ENCODE assay signal across 12 mouse cellular contexts in genomic region chr9:58815552-58816260, GRCm38 (mm10). TPM values are rescaled to one million over a fixed set of nuclear protein-coding genes. Genes with fewer than 3 reads are reported as not detected.
DNase-seq lines count a peak whose midpoint lies in the region; ATAC-seq and TF ChIP-seq lines count a peak whose summit lies in the region.
"Had no signal": no experiment of that assay in that cellular context is flagged by ENCODE, and none has a peak within 500 bp of the region (broad histone marks: within the 10 kb centered on the region; RNA-seq: fewer than 3 reads in every experiment).

No protein-coding gene starts in this region.

- no peak overlapping the region for H3K4me3 ChIP-seq in hindbrain, postnatal 0 days (ENCODE audit: low read length)
- H3K4me3 ChIP-seq in hindbrain, embryonic 10.5 days: no peak overlapping the region
- H3K4me3 ChIP-seq: limb, embryonic 12.5 days had no signal

- H3K4me1 ChIP-seq in hindbrain, postnatal 0 days (ENCODE audit: insufficient read depth, low read length): no peaks in the 10 kb centered on the region
- H3K4me1 ChIP-seq in hindbrain, embryonic 10.5 days (replicated peaks): peaks cover 24% of the 10 kb centered on the region

- 0 out of 2 replicates have a peak, but pooled peaks cover 3% of the 10 kb centered on the region for H3K27me3 ChIP-seq in hindbrain, postnatal 0 days (ENCODE audit: insufficient read depth, low read length)
- H3K27me3 ChIP-seq in hindbrain, embryonic 10.5 days (ENCODE audit: insufficient read depth, poor library complexity, severe bottlenecking): peaks cover 52% of the 10 kb centered on the region

- DNase-seq in hindbrain, postnatal 0 days (ENCODE audit: low spot score): no peak
- DNase-seq in hindbrain, embryonic 10.5 days (ENCODE audit: low spot score): no peak
- DNase-seq in R1 (ENCODE audit: low read depth, low spot score): peak; percentile 7
- peak; percentile 41 to 77 for DNase-seq in frontal cortex, adult 2 months (ENCODE audit: extremely low spot score in 1 of 2, low spot score in 1 of 2)
- DNase-seq in left cerebral cortex, postnatal 36 days (ENCODE audit: low spot score in 2 of 2): peak; percentile 66 to 80
- no peak for DNase-seq in gastrocnemius, adult 8-10 months (ENCODE audit: low spot score in 2 of 2)
- no peak for DNase-seq in cerebellum, adult 11 months
- DNase-seq: heart, adult 11 months had no signal

- no peak overlapping the region for H3K9ac ChIP-seq in hindbrain, postnatal 0 days (replicated peaks; ENCODE audit: low read length)
- H3K9ac ChIP-seq: limb, embryonic 12.5 days had no signal

- TF ChIP-seq CTCF in hindbrain, postnatal 0 days (IDR thresholded peaks at IDR 0.05; ENCODE audit: low read depth): no peak

- intact Hi-C loops in left cerebral cortex, postnatal 36 days (cut with DNase I): no loop called here

- no peak overlapping the region for H3K27ac ChIP-seq in hindbrain, postnatal 0 days
- H3K27ac ChIP-seq in hindbrain, embryonic 10.5 days: no peak overlapping the region
- H3K27ac ChIP-seq: limb, embryonic 12.5 days had no signal

- H3K9me3 ChIP-seq in hindbrain, postnatal 0 days (ENCODE audit: low read length): no peaks in the 10 kb centered on the region
- H3K9me3 ChIP-seq in hindbrain, embryonic 10.5 days: no peaks in the 10 kb centered on the region
- H3K9me3 ChIP-seq: G1E; limb, embryonic 12.5 days had no signal

- H3K4me2 ChIP-seq in hindbrain, postnatal 0 days (ENCODE audit: low read depth, low read length): no peak overlapping the region
- H3K4me2 ChIP-seq: limb, embryonic 12.5 days had no signal

- no peaks in the 10 kb centered on the region for H3K36me3 ChIP-seq in hindbrain, postnatal 0 days (ENCODE audit: insufficient read depth, low read length)
- H3K36me3 ChIP-seq in hindbrain, embryonic 10.5 days: no peaks in the 10 kb centered on the region
- H3K36me3 ChIP-seq: G1E; limb, embryonic 12.5 days had no signal

- WGBS in hindbrain, postnatal 0 days: 43% methylated on average over 15 of the region's 15 CpGs
- WGBS in hindbrain, embryonic 10.5 days: 58% methylated on average over 15 of the region's 15 CpGs

- ATAC-seq in hindbrain, postnatal 0 days: 0 out of 2 replicates have a peak, but pooled peaks have one; percentile 21

RNA-seq across cellular contexts. Expression of gene Hcn4, which starts 7.5 kb away (rescaled TPM):
- total RNA-seq in hindbrain, postnatal 0 days (2014; rRNA removed): 33.6 and 38.6 TPM in 2 replicates
- polyA plus RNA-seq in hindbrain, postnatal 0 days (2015; fragmentation: Nextera tagmentation; extraction: Ambion mirVana): 3.3 and 3.5 TPM in 2 replicates
- polyA plus RNA-seq in hindbrain, embryonic 10.5 days (2016; fragmentation: Nextera tagmentation; extraction: Ambion mirVana): 0.70 and 1.1 TPM in 2 replicates
- polyA plus RNA-seq in frontal cortex, adult 2 months (2012; rRNA removed): 5.8 and 6.2 TPM in 2 replicates
- total RNA-seq in left cerebral cortex, postnatal 36 days (2021): 1 to 10 TPM; 4.6 to 6.7 TPM
- 1 to 10 TPM; 2.4 to 6.5 (median 4.1) TPM for total RNA-seq in gastrocnemius, adult 8-10 months (2022)
- total RNA-seq: megakaryocyte progenitor cell, adult 5-6 weeks; neutrophil, adult 5-6 weeks had no signal
- polyA plus RNA-seq: G1E had no signal

Comparison
In these comparisons a context has a peak if more than half of its experiments do, and no peak if none do; other contexts are left out.
1. DNase-seq: peak in R1 (single experiment), frontal cortex, adult 2 months (2 of 2) and left cerebral cortex, postnatal 36 days (2 of 2); none in hindbrain, postnatal 0 days (single experiment), hindbrain, embryonic 10.5 days (single experiment), gastrocnemius, adult 8-10 months (0 of 2) and cerebellum, adult 11 months (single experiment).